Mouse (Mus musculus) spleen, postnatal 36 days (tissue): ENCODE measurements at regions not wholly inside any gene's neighbourhood (a gene's known extent, or its start where the extent isn't known, plus 50 kb on each side); places are given as distances from the start of the nearest gene placed in this dataset.

Source experiments
- DNase-seq, 2 experiments: peaks; one replicate each; pipeline ENCODE4 v3.0.0; 2022; ENCODE audit warnings: low spot score in 2 of 2, mixed read lengths in 1 of 2

GRCm38 (mm10) chr10:20780946-20781345, 56.1 kb upstream of the Pde7b start:
- DNase-seq, result no peak

DNA sequence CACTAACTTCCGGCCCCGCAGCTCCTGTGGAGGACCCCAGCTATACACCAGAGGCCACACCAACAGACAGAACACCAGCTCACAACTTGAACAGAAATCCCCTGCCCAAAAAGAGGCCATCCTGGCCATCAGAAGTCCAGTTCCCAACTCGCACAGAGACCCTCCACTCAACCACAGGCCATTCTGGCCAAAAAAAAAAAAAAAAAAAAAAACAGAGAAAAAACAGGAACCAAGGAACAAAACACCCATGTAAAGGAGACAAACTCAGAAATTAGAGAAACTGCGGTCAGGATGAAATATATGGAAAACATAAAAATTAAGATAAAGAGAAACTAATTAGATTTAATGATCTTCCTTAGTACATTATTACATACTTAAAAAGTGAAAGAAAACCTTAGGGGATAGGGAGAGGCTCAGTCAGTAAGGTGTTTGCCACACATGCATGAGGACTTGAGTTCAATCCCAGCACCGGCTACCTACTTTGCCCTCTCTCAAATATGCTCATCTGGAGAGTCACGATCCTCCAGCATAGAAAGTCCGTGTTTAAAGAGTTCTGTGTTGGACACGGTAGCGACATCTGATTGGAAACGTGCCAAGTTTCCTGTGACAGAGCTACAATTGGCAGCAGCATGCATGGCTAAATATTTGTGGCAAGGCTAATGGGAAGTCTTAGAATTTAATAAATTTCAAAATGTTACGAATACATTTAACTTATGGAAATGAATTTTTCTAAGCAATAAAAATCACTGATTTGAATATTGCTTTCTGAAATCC, 51.9 kb upstream of the Pde7b start:
- DNase-seq, result no peak

GRCm38 (mm10) chr10:20775731-20776429, 51.0 kb upstream of the Pde7b start:
- no peak for DNase-seq
